Mouse (Mus musculus): ENCODE measurements around the gene Lsm14a. TPM values are rescaled to one million over a fixed set of nuclear protein-coding genes. Genes with fewer than 3 reads are reported as not detected.

Gene Lsm14a
- polyA plus RNA-seq (2015; fragmentation: Nextera tagmentation; extraction: Ambion mirVana): 59.3 and 63.4 TPM in 2 replicates

GRCm38 (mm10) chr7:34393215-34393614 lies at the start of gene Lsm14a:
Lsm14a (minus strand) TSS chr7:34393315.
- Histone ChIP-seq H3K4me2 (no peak within 1 kb of the TSS), H3K4me1 (peaks cover 15% of the 10 kb centered on the region)

GRCm38 (mm10) chr7:34438903-34439302 lies 45.8 kb upstream of the Lsm14a start:
- 34% methylated on average over 6 of the region's 6 CpGs for WGBS
- Histone ChIP-seq H3K4me1 (no peaks in the 10 kb centered on the region), H3K27ac (no peak overlapping the region), H3K4me2 (no peak overlapping the region), H3K36me3 (replicated peaks) (no peaks in the 10 kb centered on the region), H3K4me3 (no peak overlapping the region), H3K9me3 (no peaks in the 10 kb centered on the region), H3K9ac (no peak overlapping the region), H3K27me3 (replicated peaks) (no peaks in the 10 kb centered on the region)
- ATAC-seq (replicated peaks): no peak

More at GRCm38 (mm10) chr7:34393215-34393614, at the start of gene Lsm14a:
- H3K36me3 ChIP-seq (replicated peaks): no peaks in the 10 kb centered on the region
- no peak within 1 kb of the TSS for H3K4me3 ChIP-seq
- no peak for ATAC-seq (replicated peaks)
- no peaks in the 10 kb centered on the region for H3K9me3 ChIP-seq
- no peaks in the 10 kb centered on the region for H3K27me3 ChIP-seq (replicated peaks)
- H3K27ac ChIP-seq: no peak within 1 kb of the TSS
- no peak within 1 kb of the TSS for H3K9ac ChIP-seq

- H3K27me3 ChIP-seq (replicated peaks): no peaks in the 10 kb centered on the region
- no peak overlapping the region for H3K4me3 ChIP-seq
- WGBS: 89% methylated on average over 1 of the region's 1 CpGs
- no peaks in the 10 kb centered on the region for H3K4me1 ChIP-seq
- no peak overlapping the region for H3K27ac ChIP-seq
- no peak for ATAC-seq (replicated peaks)
- no peak overlapping the region for H3K9ac ChIP-seq
- H3K9me3 ChIP-seq: no peaks in the 10 kb centered on the region
- no peak overlapping the region for H3K4me2 ChIP-seq
- no peaks in the 10 kb centered on the region for H3K36me3 ChIP-seq (replicated peaks)
These were observed 40.5 kb upstream of the Lsm14a start for GRCm38 (mm10) chr7:34433597-34433996.

- Histone ChIP-seq H3K9me3 (no peaks in the 10 kb centered on the region), H3K36me3 (replicated peaks) (no peaks in the 10 kb centered on the region), H3K27me3 (replicated peaks) (no peaks in the 10 kb centered on the region), H3K4me1 (no peaks in the 10 kb centered on the region), H3K27ac (no peak overlapping the region), H3K9ac (no peak overlapping the region), H3K4me3 (no peak overlapping the region), H3K4me2 (no peak overlapping the region)
- WGBS: 87% methylated on average over 2 of the region's 2 CpGs
- no peak for ATAC-seq (replicated peaks)
These were observed 28.1 kb upstream of the Lsm14a start for GRCm38 (mm10) chr7:34421201-34421600.

GRCm38 (mm10) chr7:34407492-34407891 lies 14.4 kb upstream of the Lsm14a start:
- peak overlapping the region; percentile 34; the same call in 1 of the 2 replicates for H3K4me2 ChIP-seq

GRCm38 (mm10) chr7:34403876-34404275 lies 10.8 kb upstream of the Lsm14a start:
- Histone ChIP-seq H3K27ac (no peak overlapping the region), H3K4me1 (no peaks in the 10 kb centered on the region), H3K9me3 (no peaks in the 10 kb centered on the region), H3K27me3 (replicated peaks) (no peaks in the 10 kb centered on the region), H3K4me2 (no peak overlapping the region), H3K9ac (no peak overlapping the region), H3K36me3 (replicated peaks) (no peaks in the 10 kb centered on the region), H3K4me3 (no peak overlapping the region)
- 76% methylated on average over 11 of the region's 11 CpGs for WGBS
- ATAC-seq (replicated peaks): no peak

More at GRCm38 (mm10) chr7:34407492-34407891, 14.4 kb upstream of the Lsm14a start:
- Histone ChIP-seq H3K27ac (no peak overlapping the region), H3K9me3 (no peaks in the 10 kb centered on the region), H3K9ac (no peak overlapping the region), H3K36me3 (replicated peaks) (no peaks in the 10 kb centered on the region), H3K4me3 (no peak overlapping the region), H3K27me3 (replicated peaks) (no peaks in the 10 kb centered on the region), H3K4me1 (no peaks in the 10 kb centered on the region)
- ATAC-seq (replicated peaks): peak; percentile 81
- 10% methylated on average over 8 of the region's 8 CpGs for whole genome bisulfite sequencing

GRCm38 (mm10) chr7:34400070-34400469 lies 7.0 kb upstream of the Lsm14a start:
- Histone ChIP-seq H3K36me3 (replicated peaks) (no peaks in the 10 kb centered on the region), H3K27ac (no peak overlapping the region), H3K4me3 (no peak overlapping the region), H3K4me2 (no peak overlapping the region), H3K27me3 (replicated peaks) (no peaks in the 10 kb centered on the region), H3K4me1 (no peaks in the 10 kb centered on the region), H3K9ac (no peak overlapping the region), H3K9me3 (no peaks in the 10 kb centered on the region)
- ATAC-seq (replicated peaks): no peak
- whole genome bisulfite sequencing: 55% methylated on average over 3 of the region's 4 CpGs

- Histone ChIP-seq H3K36me3 (replicated peaks) (no peaks in the 10 kb centered on the region), H3K27me3 (replicated peaks) (no peaks in the 10 kb centered on the region), H3K4me2 (no peak overlapping the region), H3K9ac (no peak overlapping the region), H3K27ac (no peak overlapping the region), H3K4me3 (no peak overlapping the region), H3K4me1 (no peaks in the 10 kb centered on the region), H3K9me3 (no peaks in the 10 kb centered on the region)
- ATAC-seq (replicated peaks): no peak
- 75% methylated on average over 5 of the region's 5 CpGs for WGBS
These were observed 5.7 kb upstream of the Lsm14a start for GRCm38 (mm10) chr7:34398831-34399230.

GRCm38 (mm10) chr7:34396791-34397190 lies 3.7 kb upstream of the Lsm14a start:
- Histone ChIP-seq H3K9ac (no peak overlapping the region), H3K4me1 (no peaks in the 10 kb centered on the region), H3K27ac (no peak overlapping the region), H3K4me2 (no peak overlapping the region), H3K27me3 (replicated peaks) (no peaks in the 10 kb centered on the region), H3K36me3 (replicated peaks) (no peaks in the 10 kb centered on the region), H3K4me3 (no peak overlapping the region), H3K9me3 (no peaks in the 10 kb centered on the region)
- WGBS: 74% methylated on average over 3 of the region's 3 CpGs
- ATAC-seq (replicated peaks): no peak

- WGBS: 77% methylated on average over 6 of the region's 6 CpGs
- Histone ChIP-seq H3K4me2 (no peak overlapping the region), H3K9ac (no peak overlapping the region), H3K9me3 (no peaks in the 10 kb centered on the region), H3K27me3 (replicated peaks) (no peaks in the 10 kb centered on the region), H3K36me3 (replicated peaks) (no peaks in the 10 kb centered on the region), H3K4me1 (peaks cover 5% of the 10 kb centered on the region), H3K4me3 (no peak overlapping the region), H3K27ac (no peak overlapping the region)
- ATAC-seq (replicated peaks): no peak
These were observed 2.6 kb upstream of the Lsm14a start for GRCm38 (mm10) chr7:34395761-34396160.

GRCm38 (mm10) chr7:34394636-34395035 lies 1.5 kb upstream of the Lsm14a start:
- H3K4me3 ChIP-seq: no peak overlapping the region
- peaks cover 11% of the 10 kb centered on the region for H3K4me1 ChIP-seq
- H3K9me3 ChIP-seq: no peaks in the 10 kb centered on the region
- H3K27me3 ChIP-seq (replicated peaks): no peaks in the 10 kb centered on the region
- no peak overlapping the region for H3K9ac ChIP-seq
- H3K27ac ChIP-seq: no peak overlapping the region
- 78% methylated on average over 5 of the region's 5 CpGs for WGBS
- no peak overlapping the region for H3K4me2 ChIP-seq
- no peak for ATAC-seq (replicated peaks)
- H3K36me3 ChIP-seq (replicated peaks): no peaks in the 10 kb centered on the region

- WGBS: 65% methylated on average over 2 of the region's 2 CpGs
- Histone ChIP-seq H3K27ac (no peak overlapping the region), H3K4me3 (no peak overlapping the region), H3K9me3 (no peaks in the 10 kb centered on the region), H3K4me2 (no peak overlapping the region), H3K4me1 (peaks cover 11% of the 10 kb centered on the region), H3K36me3 (replicated peaks) (no peaks in the 10 kb centered on the region), H3K9ac (no peak overlapping the region), H3K27me3 (replicated peaks) (no peaks in the 10 kb centered on the region)
- ATAC-seq (replicated peaks): no peak
These were observed 976 bp upstream of the Lsm14a start for GRCm38 (mm10) chr7:34394091-34394490.

- H3K27ac ChIP-seq: no peak overlapping the region
- 72% methylated on average over 4 of the region's 4 CpGs for WGBS
These were observed 780 bp downstream of the Lsm14a start for GRCm38 (mm10) chr7:34392335-34392734.

More at GRCm38 (mm10) chr7:34392335-34392734, 780 bp downstream of the Lsm14a start:
- H3K27me3 ChIP-seq (replicated peaks): no peaks in the 10 kb centered on the region
- no peaks in the 10 kb centered on the region for H3K36me3 ChIP-seq (replicated peaks)
- H3K9ac ChIP-seq: no peak overlapping the region
- no peak for ATAC-seq (replicated peaks)
- H3K4me3 ChIP-seq: no peak overlapping the region
- peaks cover 24% of the 10 kb centered on the region for H3K4me1 ChIP-seq
- H3K9me3 ChIP-seq: no peaks in the 10 kb centered on the region
- no peak overlapping the region for H3K4me2 ChIP-seq
